31 mouse cellular contexts compared by ENCODE assay signal in the genomic region with DNA sequence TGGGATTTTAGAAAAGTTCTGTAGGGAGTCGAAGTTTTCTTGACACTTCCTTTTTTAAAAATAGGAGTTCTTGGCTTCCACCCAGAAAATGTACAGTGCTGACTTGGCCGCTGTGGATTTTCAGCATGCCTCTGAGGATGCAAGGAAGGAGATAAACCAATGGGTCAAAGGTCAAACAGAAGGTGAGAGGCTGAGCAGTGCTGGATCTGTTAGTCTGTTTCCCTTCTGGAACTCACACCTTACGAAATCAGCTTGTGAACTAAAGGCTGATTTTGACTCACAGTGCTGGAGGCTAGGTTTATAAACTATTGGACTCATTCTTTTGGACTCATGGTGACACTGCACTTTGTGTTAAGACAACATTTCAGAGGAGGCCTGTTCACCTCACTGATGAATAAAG. TPM values are rescaled to one million over a fixed set of nuclear protein-coding genes. Genes with fewer than 3 reads are reported as not detected.
DNase-seq lines count a peak whose midpoint lies in the region; ATAC-seq and TF ChIP-seq lines count a peak whose summit lies in the region.
"Had no signal": no experiment of that assay in that cellular context is flagged by ENCODE, and none has a peak within 500 bp of the region (broad histone marks: within the 10 kb centered on the region; RNA-seq: fewer than 3 reads in every experiment).

No protein-coding gene starts in this region.

- H3K4me3 ChIP-seq in kidney, postnatal 0 days (replicated peaks; ENCODE audit: low read depth, low read length): no peak overlapping the region
- H3K4me3 ChIP-seq in ES-E14 (ENCODE audit: insufficient read depth in 1 of 2, low read depth in 1 of 2, low read length in 2 of 2, poor library complexity in 1 of 2, severe bottlenecking in 1 of 2): no peak overlapping the region
- H3K4me3 ChIP-seq: hindbrain, embryonic 13.5 days; limb, embryonic 10.5 days; limb, embryonic 15.5 days; liver, embryonic 13.5 days; midbrain, embryonic 15.5 days had no signal

- DNase-seq in kidney, postnatal 0 days (ENCODE audit: low spot score): peak; percentile 9
- DNase-seq in kidney, postnatal 4 days: no peak
- DNase-seq in 3T3-L1 (ENCODE audit: low read depth, low spot score) (peak; percentile 69), ES-E14 (ENCODE audit: low read depth, low spot score) (no peak)
- peak; percentile 63 for DNase-seq in yolk sac, embryonic 10.5 days (ENCODE audit: low spot score)
- DNase-seq in cerebellum, adult 9-10 months: no peak
- DNase-seq in spleen, adult 18-20 months: no peak
- DNase-seq: adrenal gland, adult 2 months; adrenal gland, postnatal 36 days; cerebellum, adult 8-10 months; cerebellum, postnatal 36 days; kidney, adult 9 months; kidney, postnatal 25 days; liver, embryonic 13.5 days; lung, adult 18-20 months; lung, postnatal 14 days; right cerebral cortex, postnatal 25 days; thymus, adult 2 months; thymus, postnatal 36 days had no signal

- no peak for ATAC-seq in kidney, postnatal 0 days (replicated peaks; ENCODE audit: low FRiP score, low read depth)
- ATAC-seq: activated CD4-positive, CD25-positive, alpha-beta regulatory T cell, adult 4 months; forebrain, embryonic 14.5 days; intestine, postnatal 0 days; midbrain, embryonic 15.5 days had no signal

- in situ Hi-C loops in ES-E14 (cut with MboI; ENCODE audit: low sequenced_read_pairs in 2 of 2, unreplicated experiment in 2 of 2): no loop called here

- no peak overlapping the region for H3K27ac ChIP-seq in kidney, postnatal 0 days
- H3K27ac ChIP-seq in ES-E14 (ENCODE audit: insufficient read depth, low read depth, low read length, poor library complexity, severe bottlenecking): no peak overlapping the region
- H3K27ac ChIP-seq: hindbrain, embryonic 13.5 days; limb, embryonic 10.5 days; limb, embryonic 15.5 days; liver, embryonic 13.5 days; midbrain, embryonic 15.5 days had no signal

- TF ChIP-seq CTCF in kidney, postnatal 0 days (IDR thresholded peaks at IDR 0.05; ENCODE audit: low read depth): no peak

- H3K9ac ChIP-seq in kidney, postnatal 0 days (ENCODE audit: low read depth, low read length): no peak overlapping the region
- H3K9ac ChIP-seq in ES-E14 (ENCODE audit: insufficient read depth, low read depth, low read length, poor library complexity, severe bottlenecking): no peak overlapping the region
- H3K9ac ChIP-seq: hindbrain, embryonic 13.5 days; limb, embryonic 15.5 days; liver, embryonic 13.5 days; midbrain, embryonic 15.5 days had no signal

- H3K4me2 ChIP-seq in kidney, postnatal 0 days (ENCODE audit: low read length): no peak overlapping the region
- H3K4me2 ChIP-seq: hindbrain, embryonic 13.5 days; limb, embryonic 15.5 days; liver, embryonic 13.5 days; midbrain, embryonic 15.5 days had no signal

- H3K4me1 ChIP-seq in kidney, postnatal 0 days (replicated peaks; ENCODE audit: insufficient read depth, low read length): no peaks in the 10 kb centered on the region
- no peaks in the 10 kb centered on the region for H3K4me1 ChIP-seq in ES-E14 (ENCODE audit: control insufficient read depth in 2 of 2, insufficient read depth in 2 of 2, low read length in 2 of 2, poor library complexity in 1 of 2)
- H3K4me1 ChIP-seq: limb, embryonic 10.5 days; limb, embryonic 15.5 days; liver, embryonic 13.5 days had no signal

- no peaks in the 10 kb centered on the region for H3K36me3 ChIP-seq in kidney, postnatal 0 days (ENCODE audit: insufficient read depth, low read length)
- H3K36me3 ChIP-seq in ES-E14 (ENCODE audit: control insufficient read depth, insufficient read depth, low read length, poor library complexity, severe bottlenecking): no peaks in the 10 kb centered on the region
- H3K36me3 ChIP-seq: hindbrain, embryonic 13.5 days; limb, embryonic 10.5 days; limb, embryonic 15.5 days; liver, embryonic 13.5 days; midbrain, embryonic 15.5 days had no signal

- WGBS in kidney, postnatal 0 days: 55% methylated on average over 3 of the region's 3 CpGs

- no peaks in the 10 kb centered on the region for H3K9me3 ChIP-seq in kidney, postnatal 0 days (replicated peaks; ENCODE audit: low read length)
- no peaks in the 10 kb centered on the region for H3K9me3 ChIP-seq in ES-E14 (ENCODE audit: control insufficient read depth, insufficient read depth, low read depth, low read length)
- H3K9me3 ChIP-seq: hindbrain, embryonic 13.5 days; limb, embryonic 15.5 days; liver, embryonic 13.5 days; midbrain, embryonic 15.5 days had no signal

- no peaks in the 10 kb centered on the region for H3K27me3 ChIP-seq in kidney, postnatal 0 days (ENCODE audit: insufficient read depth, low read length)
- H3K27me3 ChIP-seq: hindbrain, embryonic 13.5 days; limb, embryonic 15.5 days; liver, embryonic 13.5 days; midbrain, embryonic 15.5 days had no signal

TF ChIP-seq in ES-E14, 5 proteins besides CTCF, POLR2A, EP300 and RAD21:
- TF ChIP-seq MAFK (IDR thresholded peaks at IDR 0.05; ENCODE audit: insufficient read depth, low read depth, low read length) (peak; percentile 37; the same call in 1 of the 2 replicates), HCFC1 (IDR thresholded peaks at IDR 0.05; ENCODE audit: borderline replicate concordance, insufficient read depth, low read length) (no peak)

RNA-seq across cellular contexts. Expression of a gene that starts 11.2 kb away (rescaled TPM):
- not detected in 2 replicates for polyA plus RNA-seq in kidney, postnatal 0 days (2015; fragmentation: Nextera tagmentation; extraction: Ambion mirVana)
- total RNA-seq in ES-E14 (2012; rRNA removed): 0.11 and 0.22 TPM in 2 replicates
- total RNA-seq: gastrocnemius, adult 8-10 months; heart, adult 8-10 months; heart, postnatal 25 days; neutrophil, adult 5-6 weeks had no signal
- polyA plus RNA-seq: activated CD4-positive, CD25-positive, alpha-beta regulatory T cell, adult 4 months; limb, embryonic 10.5 days; liver, embryonic 13.5 days; neural tube, embryonic 11.5 days had no signal

Comparison
In these comparisons a context has a peak if more than half of its experiments do, and no peak if none do; other contexts are left out.
1. DNase-seq: peak in kidney, postnatal 0 days (single experiment), 3T3-L1 (single experiment) and yolk sac, embryonic 10.5 days (single experiment); none in kidney, postnatal 4 days (0 of 2), ES-E14 (single experiment), cerebellum, adult 9-10 months (single experiment) and spleen, adult 18-20 months (0 of 2).